Mouse (Mus musculus) forebrain, embryonic 12.5 days (tissue): ENCODE results near the gene Nefh. TPM values are rescaled to one million over a fixed set of nuclear protein-coding genes. Genes with fewer than 3 reads are reported as not detected.

Experiments used
- ATAC-seq: fragments of 200-750 bp; cut with Nextera tagmentation; 2 replicates; pipeline ENCODE4 v1.8.0; 2017; ENCODE audit warnings: moderate TSS enrichment; ENCODE audit not compliant: low FRiP score
- H3K27ac ChIP-seq: fragments of 300-500 bp; sonication (generic); 2 replicates; pipeline ENCODE4 v1.5.1; 2016; ENCODE audit warnings: mild to moderate bottlenecking
- H3K27me3 ChIP-seq: fragments of 300-500 bp; sonication (generic); 2 replicates; pipeline ENCODE4 v1.6.1; 2016; ENCODE audit warnings: mild to moderate bottlenecking
- H3K36me3 ChIP-seq: fragments of 300-500 bp; sonication (generic); replicated peaks from 2 replicates; pipeline ENCODE4 v1.6.1; 2016; ENCODE audit warnings: mild to moderate bottlenecking
- H3K4me1 ChIP-seq: fragments of 300-500 bp; sonication (generic); 2 replicates; pipeline ENCODE4 v1.6.1; 2016
- H3K4me2 ChIP-seq: fragments of 300-500 bp; sonication (generic); 2 replicates; pipeline ENCODE4 v1.6.1; 2016; ENCODE audit warnings: mild to moderate bottlenecking, moderate library complexity
- H3K4me3 ChIP-seq: fragments of 300-500 bp; sonication (generic); replicated peaks from 2 replicates; pipeline ENCODE4 v1.5.1; 2016; ENCODE audit warnings: mild to moderate bottlenecking
- H3K9ac ChIP-seq: fragments of 300-500 bp; sonication (generic); 2 replicates; pipeline ENCODE4 v1.6.1; 2016; ENCODE audit warnings: mild to moderate bottlenecking
- H3K9me3 ChIP-seq: fragments of 300-500 bp; sonication (generic); 2 replicates; pipeline ENCODE4 v1.6.1; 2016
- WGBS: fragments of 180-500 bp; shearing (Covaris S2); methylation state at CpG from one replicate; pipeline ENCODE4 v1.1.7; 2016; 5-methylcytosine and 5-hydroxymethylcytosine counted together
- microRNA-seq: library from miRNA; unstranded; fragments of <30 nt; microRNA quantifications from one replicate; pipeline ENCODE4, GENCODE M21; 2017
- polyA plus RNA-seq: library from polyadenylated mRNA; unstranded; fragments of >200 nt; fragmentation: Nextera tagmentation; extraction: Ambion mirVana; gene quantifications from 2 replicates; pipeline ENCODE4 v1.2.1, GENCODE M21; 2016

Gene Nefh
- polyA plus RNA-seq, 1 experiment from 2014 or later: 0.47 TPM

GRCm38 (mm10) chr11:4894848-4895816 lies 52.7 kb downstream of the Nefh start, which contains the start of gene Thoc5:
TSS of gene Thoc5 (plus strand) at chr11:4895320.
- Histone ChIP-seq H3K4me3 (peak within 1 kb of the TSS; percentile 87), H3K9me3 (no peaks in the 10 kb centered on the region), H3K27ac (peak within 1 kb of the TSS; percentile 81), H3K36me3 (peaks cover 50% of the 10 kb centered on the region), H3K4me1 (peaks cover 12% of the 10 kb centered on the region), H3K27me3 (no peaks in the 10 kb centered on the region), H3K9ac (peak within 1 kb of the TSS; percentile 80), H3K4me2 (peak within 1 kb of the TSS; percentile 87)
- 2% methylated on average over 52 of the region's 52 CpGs for WGBS
- peak; percentile 93 for ATAC-seq

Small RNA genes lying within 50 kb of the gene (microRNA-seq; reads per million reads assigned to microRNA genes)
- gene Mir6918: not detected

Other genes with a start within 250 kb of the Nefh start
- gene Uqcr10, start 243.7 kb downstream of the Nefh start, polyA plus RNA-seq: 510 and 566 TPM in 2 replicates
- 74.0 and 75.0 TPM in 2 replicates for gene Zmat5, start 243.4 kb downstream of the Nefh start, polyA plus RNA-seq
- 0.62 and 0.64 TPM in 2 replicates for gene Cabp7, start 201.3 kb downstream of the Nefh start, polyA plus RNA-seq
- gene Nf2, start 98.5 kb downstream of the Nefh start, polyA plus RNA-seq: 72.1 and 75.6 TPM in 2 replicates
- gene Nipsnap1, start 74.1 kb downstream of the Nefh start, polyA plus RNA-seq: 95.5 and 99.9 TPM in 2 replicates
- gene Thoc5, start 52.7 kb downstream of the Nefh start, polyA plus RNA-seq: 55.2 and 61.4 TPM in 2 replicates
- 67.9 and 76.7 TPM in 2 replicates for gene Ap1b1, start 38.8 kb upstream of the Nefh start, polyA plus RNA-seq
- 0.18 and 0.59 TPM in 2 replicates for gene Rasl10a, start 110.1 kb upstream of the Nefh start, polyA plus RNA-seq
- 28.5 and 31.8 TPM in 2 replicates for gene Gas2l1, start 117.3 kb upstream of the Nefh start, polyA plus RNA-seq
- gene Rhbdd3, start 150.9 kb upstream of the Nefh start, polyA plus RNA-seq: 27.5 and 27.6 TPM in 2 replicates
- gene Ewsr1, start 151.2 kb upstream of the Nefh start, polyA plus RNA-seq: 915 and 936 TPM in 2 replicates
- 16.0 and 18.2 TPM in 2 replicates for gene Emid1, start 204.2 kb upstream of the Nefh start, polyA plus RNA-seq